Mouse (Mus musculus): Measurements from ENCODE around the gene Tnfsf9. TPM values are rescaled to one million over a fixed set of nuclear protein-coding genes. Genes with fewer than 3 reads are reported as not detected.

The Tnfsf9 gene
- polyA plus RNA-seq, 1 experiment from 2014 or later = 8.4 TPM

Other genes with a start within 250 kb of the Tnfsf9 start
- not detected in 2 replicates for gene Acsbg2, start 230.9 kb upstream of the Tnfsf9 start, polyA plus RNA-seq (2014; fragmentation: Nextera tagmentation; extraction: Ambion mirVana)
- 0.50 and 0.56 TPM in 2 replicates for gene 1700061G19Rik, start 229.8 kb upstream of the Tnfsf9 start, polyA plus RNA-seq (2014; fragmentation: Nextera tagmentation; extraction: Ambion mirVana)
- 38.5 and 44.7 TPM in 2 replicates for gene Mllt1, start 169.9 kb upstream of the Tnfsf9 start, polyA plus RNA-seq (2014; fragmentation: Nextera tagmentation; extraction: Ambion mirVana)
- gene Acer1, start 123.2 kb upstream of the Tnfsf9 start, polyA plus RNA-seq (2014; fragmentation: Nextera tagmentation; extraction: Ambion mirVana) = not detected in 2 replicates
- 167 and 195 TPM in 2 replicates for gene Clpp, start 115.0 kb upstream of the Tnfsf9 start, polyA plus RNA-seq (2014; fragmentation: Nextera tagmentation; extraction: Ambion mirVana)
- gene Alkbh7, start 108.0 kb upstream of the Tnfsf9 start, polyA plus RNA-seq (2014; fragmentation: Nextera tagmentation; extraction: Ambion mirVana) = 48.6 and 60.2 TPM in 2 replicates
- gene Pspn, start 105.3 kb upstream of the Tnfsf9 start, polyA plus RNA-seq (2014; fragmentation: Nextera tagmentation; extraction: Ambion mirVana) = not detected in 2 replicates
- 65.7 and 69.6 TPM in 2 replicates for gene Gtf2f1, start 94.0 kb upstream of the Tnfsf9 start, polyA plus RNA-seq (2014; fragmentation: Nextera tagmentation; extraction: Ambion mirVana)
- gene Gm17949, start 93.9 kb upstream of the Tnfsf9 start, polyA plus RNA-seq (2014; fragmentation: Nextera tagmentation; extraction: Ambion mirVana) = 0.37 and 0.63 TPM in 2 replicates
- 32.1 and 36.8 TPM in 2 replicates for gene Khsrp, start 73.8 kb upstream of the Tnfsf9 start, polyA plus RNA-seq (2014; fragmentation: Nextera tagmentation; extraction: Ambion mirVana)
- gene Slc25a41, start 63.7 kb upstream of the Tnfsf9 start, polyA plus RNA-seq (2014; fragmentation: Nextera tagmentation; extraction: Ambion mirVana) = not detected in 2 replicates
- gene Crb3, start 46.2 kb upstream of the Tnfsf9 start, polyA plus RNA-seq (2014; fragmentation: Nextera tagmentation; extraction: Ambion mirVana) = 1.1 and 1.2 TPM in 2 replicates
- 37.2 and 48.9 TPM in 2 replicates for gene Slc25a23, start 45.5 kb upstream of the Tnfsf9 start, polyA plus RNA-seq (2014; fragmentation: Nextera tagmentation; extraction: Ambion mirVana)
- 3.2 and 4.3 TPM in 2 replicates for gene Dennd1c, start 26.8 kb upstream of the Tnfsf9 start, polyA plus RNA-seq (2014; fragmentation: Nextera tagmentation; extraction: Ambion mirVana)
- 347 and 373 TPM in 2 replicates for gene Tubb4a, start 17.5 kb upstream of the Tnfsf9 start, polyA plus RNA-seq (2014; fragmentation: Nextera tagmentation; extraction: Ambion mirVana)
- 0.44 and 2.3 TPM in 2 replicates for gene Cd70, start 44.5 kb downstream of the Tnfsf9 start, polyA plus RNA-seq (2014; fragmentation: Nextera tagmentation; extraction: Ambion mirVana)
- not detected in 2 replicates for gene Tnfsf14, start 88.9 kb downstream of the Tnfsf9 start, polyA plus RNA-seq (2014; fragmentation: Nextera tagmentation; extraction: Ambion mirVana)
- gene C3, start 122.8 kb downstream of the Tnfsf9 start, polyA plus RNA-seq (2014; fragmentation: Nextera tagmentation; extraction: Ambion mirVana) = 0.82 and 2.7 TPM in 2 replicates
- 23.1 and 24.9 TPM in 2 replicates for gene Gpr108, start 143.1 kb downstream of the Tnfsf9 start, polyA plus RNA-seq (2014; fragmentation: Nextera tagmentation; extraction: Ambion mirVana)
- gene Trip10, start 144.1 kb downstream of the Tnfsf9 start, polyA plus RNA-seq (2014; fragmentation: Nextera tagmentation; extraction: Ambion mirVana) = 5.4 and 9.0 TPM in 2 replicates
- 1.1 and 1.7 TPM in 2 replicates for gene Vav1, start 173.8 kb downstream of the Tnfsf9 start, polyA plus RNA-seq (2014; fragmentation: Nextera tagmentation; extraction: Ambion mirVana)

Data from neural tube, embryonic 14.5 days (tissue).